Mouse (Mus musculus): ENCODE measurements around the gene Avp. TPM values are rescaled to one million over a fixed set of nuclear protein-coding genes. Genes with fewer than 3 reads are reported as not detected.
"Not testable (repeated sequence)": the region's sequence is repeated elsewhere in the genome, so short reads cannot be mapped to it uniquely, and the experiment has no call there.

The Avp gene
- polyA plus RNA-seq, 1 experiment from 2014 or later = not detected

DNA sequence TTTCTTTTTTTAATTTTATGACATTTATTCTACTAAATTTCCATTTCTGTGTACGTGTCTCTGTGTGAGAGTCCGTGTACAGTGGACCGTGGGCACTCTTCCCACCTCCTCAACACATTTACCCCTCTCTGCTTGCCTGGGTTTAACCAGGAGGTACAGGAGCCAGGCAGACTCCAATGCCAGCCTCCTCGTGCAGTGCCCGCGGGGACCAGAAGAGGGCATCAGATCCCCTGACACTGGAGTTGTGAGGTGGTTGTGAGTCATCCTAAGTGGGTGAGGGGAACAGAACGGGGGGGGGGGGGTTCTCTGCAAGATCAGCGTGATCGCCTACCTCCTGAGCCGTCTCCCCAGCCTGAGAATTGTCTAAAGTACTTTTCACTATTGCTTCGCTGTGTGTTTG, 4.2 kb downstream of the Avp start:
- H3K4me3 ChIP-seq (ENCODE audit: low read depth, low read length) = no peak overlapping the region
- H3K27ac ChIP-seq (ENCODE audit: low read depth, low read length) = no peak overlapping the region
- 0 out of 2 replicates have a peak, but pooled peaks cover 3% of the 10 kb centered on the region for H3K4me1 ChIP-seq (ENCODE audit: control insufficient read depth, insufficient read depth, low read length)
- ATAC-seq (ENCODE audit: insufficient read depth, low FRiP score, low TSS enrichment) (no peak), DNase-seq (ENCODE audit: low spot score) (peak; percentile 63)
- WGBS = 11% methylated on average over 11 of the region's 11 CpGs
- H3K27me3 ChIP-seq (ENCODE audit: control insufficient read depth, insufficient read depth, low read length) = peaks cover 79% of the 10 kb centered on the region
- H3K9me3 ChIP-seq (ENCODE audit: control insufficient read depth, low read length) = no peaks in the 10 kb centered on the region
- H3K36me3 ChIP-seq (ENCODE audit: control insufficient read depth, insufficient read depth, low read length) = no peaks in the 10 kb centered on the region
- no peak overlapping the region for H3K9ac ChIP-seq (ENCODE audit: low read length)
- no peak overlapping the region for H3K4me2 ChIP-seq (ENCODE audit: low read depth)

- Histone ChIP-seq H3K36me3 (ENCODE audit: control insufficient read depth, insufficient read depth, low read length) (no peaks in the 10 kb centered on the region), H3K9me3 (ENCODE audit: control insufficient read depth, low read length) (no peaks in the 10 kb centered on the region), H3K4me3 (ENCODE audit: low read depth, low read length) (no peak overlapping the region), H3K4me1 (ENCODE audit: control insufficient read depth, insufficient read depth, low read length) (0 out of 2 replicates have a peak, but pooled peaks cover 3% of the 10 kb centered on the region), H3K4me2 (ENCODE audit: low read depth) (no peak overlapping the region), H3K9ac (ENCODE audit: low read length) (no peak overlapping the region; the same call in 1 of the 2 replicates), H3K27me3 (ENCODE audit: control insufficient read depth, insufficient read depth, low read length) (peaks cover 76% of the 10 kb centered on the region), H3K27ac (ENCODE audit: low read depth, low read length) (no peak overlapping the region)
- ATAC-seq (ENCODE audit: insufficient read depth, low FRiP score, low TSS enrichment) (peak; percentile 48; the same call in 1 of the 2 replicates), DNase-seq (ENCODE audit: low spot score) (no peak)
- 3% methylated on average over 12 of the region's 12 CpGs for WGBS
These were observed 4.7 kb downstream of the Avp start for GRCm38 (mm10) chr2:130577632-130578031.

DNA sequence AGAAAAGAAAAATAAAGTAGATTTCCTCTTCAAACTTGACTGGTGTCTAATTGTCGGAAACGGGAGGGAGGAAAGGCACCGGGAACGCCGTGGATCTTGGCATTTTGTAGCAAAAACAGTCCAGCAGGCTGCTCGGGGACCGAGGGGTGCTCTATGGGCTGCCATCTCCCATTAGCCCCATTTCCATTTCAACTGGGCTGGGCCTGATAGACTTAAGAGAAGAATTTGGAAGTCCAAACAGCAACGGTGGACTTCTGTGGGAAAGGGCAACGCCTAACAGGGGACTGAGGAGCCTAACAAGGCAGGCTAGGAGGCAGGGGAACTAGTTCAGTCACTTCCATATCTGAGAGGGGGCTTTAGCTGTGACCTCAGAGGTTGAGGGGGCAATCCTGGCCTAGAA, 5.3 kb downstream of the Avp start:
- no peak overlapping the region for H3K4me3 ChIP-seq (ENCODE audit: low read depth, low read length)

DNA sequence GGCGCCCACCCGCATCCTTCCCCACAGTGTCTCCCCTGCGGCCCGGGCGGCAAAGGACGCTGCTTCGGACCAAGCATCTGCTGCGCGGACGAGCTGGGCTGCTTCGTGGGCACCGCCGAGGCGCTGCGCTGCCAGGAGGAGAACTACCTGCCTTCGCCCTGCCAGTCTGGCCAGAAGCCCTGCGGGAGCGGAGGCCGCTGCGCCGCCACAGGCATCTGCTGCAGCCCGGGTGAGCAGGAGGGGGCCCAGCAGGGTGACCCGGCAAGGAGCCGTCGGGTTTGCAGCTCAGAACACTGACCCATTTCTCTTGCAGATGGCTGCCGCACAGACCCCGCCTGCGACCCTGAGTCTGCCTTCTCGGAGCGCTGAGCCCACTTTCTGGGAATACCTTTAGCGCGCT, 5.8 kb downstream of the Avp start:
- not testable (repeated sequence) for H3K9me3 ChIP-seq (ENCODE audit: control insufficient read depth, low read length); H3K9ac ChIP-seq (ENCODE audit: low read length); H3K27ac ChIP-seq (ENCODE audit: low read depth, low read length); H3K36me3 ChIP-seq (ENCODE audit: control insufficient read depth, insufficient read depth, low read length); H3K4me1 ChIP-seq (ENCODE audit: control insufficient read depth, insufficient read depth, low read length); DNase-seq (ENCODE audit: low spot score); ATAC-seq (ENCODE audit: insufficient read depth, low FRiP score, low TSS enrichment)
- WGBS = 2% methylated on average over 32 of the region's 32 CpGs
- peak overlapping the region; percentile 23; the same call in 1 of the 2 replicates for H3K4me3 ChIP-seq (ENCODE audit: low read depth, low read length)
- peaks cover 65% of the 10 kb centered on the region for H3K27me3 ChIP-seq (ENCODE audit: control insufficient read depth, insufficient read depth, low read length)
- peak overlapping the region; percentile 31 for H3K4me2 ChIP-seq (ENCODE audit: low read depth)

More for the DNA sequence above, 5.3 kb downstream of the Avp start:
- DNase-seq (ENCODE audit: low spot score) (no peak), ATAC-seq (ENCODE audit: insufficient read depth, low FRiP score, low TSS enrichment) (no peak)
- Histone ChIP-seq H3K4me2 (ENCODE audit: low read depth) (no peak overlapping the region), H3K36me3 (ENCODE audit: control insufficient read depth, insufficient read depth, low read length) (no peaks in the 10 kb centered on the region), H3K4me1 (ENCODE audit: control insufficient read depth, insufficient read depth, low read length) (0 out of 2 replicates have a peak, but pooled peaks cover 3% of the 10 kb centered on the region), H3K27me3 (ENCODE audit: control insufficient read depth, insufficient read depth, low read length) (peaks cover 70% of the 10 kb centered on the region), H3K9ac (ENCODE audit: low read length) (no peak overlapping the region), H3K27ac (ENCODE audit: low read depth, low read length) (no peak overlapping the region), H3K9me3 (ENCODE audit: control insufficient read depth, low read length) (no peaks in the 10 kb centered on the region)
- 3% methylated on average over 9 of the region's 9 CpGs for WGBS

DNA sequence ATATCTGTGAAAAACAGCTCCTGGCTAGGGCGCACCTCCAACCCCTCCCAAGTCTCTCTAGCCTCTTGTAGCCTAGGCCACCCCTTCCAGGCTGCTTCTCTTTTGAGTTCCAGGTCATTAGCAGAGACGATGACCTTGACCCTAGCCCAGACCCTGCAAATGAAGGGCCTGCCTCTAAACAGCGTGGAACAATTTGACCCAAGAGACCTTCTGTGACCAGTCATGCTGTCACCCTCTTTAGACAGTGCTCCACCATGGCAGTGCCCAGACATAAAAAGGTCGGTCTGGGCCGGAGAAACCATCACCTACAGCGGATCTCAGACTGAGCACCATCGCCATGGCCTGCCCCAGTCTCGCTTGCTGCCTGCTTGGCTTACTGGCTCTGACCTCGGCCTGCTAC, 6.5 kb downstream of the Avp start, which contains the start of gene Oxt:
Oxt (plus strand) TSS at position 301 of the 400 bp plus-strand sequence.
- WGBS = 44% methylated on average over 9 of the region's 9 CpGs
- H3K9me3 ChIP-seq (ENCODE audit: control insufficient read depth, low read length) = no peaks in the 10 kb centered on the region
- no peaks in the 10 kb centered on the region for H3K36me3 ChIP-seq (ENCODE audit: control insufficient read depth, insufficient read depth, low read length)
- peak within 1 kb of the TSS; percentile 23; the same call in 1 of the 2 replicates for H3K4me3 ChIP-seq (ENCODE audit: low read depth, low read length)
- peaks cover 58% of the 10 kb centered on the region for H3K27me3 ChIP-seq (ENCODE audit: control insufficient read depth, insufficient read depth, low read length)
- no peak within 1 kb of the TSS for H3K27ac ChIP-seq (ENCODE audit: low read depth, low read length)
- no peak within 1 kb of the TSS for H3K9ac ChIP-seq (ENCODE audit: low read length)
- ATAC-seq (ENCODE audit: insufficient read depth, low FRiP score, low TSS enrichment) (no peak), DNase-seq (ENCODE audit: low spot score) (no peak)
- peak within 1 kb of the TSS; percentile 31 for H3K4me2 ChIP-seq (ENCODE audit: low read depth)
- H3K4me1 ChIP-seq (ENCODE audit: control insufficient read depth, insufficient read depth, low read length) = 0 out of 2 replicates have a peak, but pooled peaks cover 3% of the 10 kb centered on the region

DNA sequence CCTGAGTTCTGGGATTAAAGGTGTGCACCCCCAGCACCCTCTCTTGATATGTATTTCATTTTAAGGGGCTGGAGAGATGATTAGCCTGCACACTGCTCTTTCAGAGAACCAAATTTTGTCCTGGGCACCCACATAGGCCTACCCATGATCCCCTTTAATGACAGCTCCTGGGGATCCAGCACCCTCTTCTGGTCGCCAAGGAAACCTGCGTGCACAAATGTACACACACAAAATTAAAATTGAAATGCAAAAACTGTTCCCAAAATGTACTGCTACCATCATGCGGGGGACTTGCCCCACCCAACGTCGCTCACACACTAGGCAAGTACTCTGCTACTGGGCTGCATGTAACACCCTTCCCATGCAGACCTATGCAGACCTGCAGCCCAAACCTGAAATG, 7.4 kb downstream of the Avp start:
- Histone ChIP-seq H3K4me1 (ENCODE audit: control insufficient read depth, insufficient read depth, low read length) (0 out of 2 replicates have a peak, but pooled peaks cover 3% of the 10 kb centered on the region), H3K36me3 (ENCODE audit: control insufficient read depth, insufficient read depth, low read length) (no peaks in the 10 kb centered on the region), H3K27me3 (ENCODE audit: control insufficient read depth, insufficient read depth, low read length) (peaks cover 49% of the 10 kb centered on the region), H3K9me3 (ENCODE audit: control insufficient read depth, low read length) (no peaks in the 10 kb centered on the region), H3K27ac (ENCODE audit: low read depth, low read length) (no peak overlapping the region), H3K4me2 (ENCODE audit: low read depth) (no peak overlapping the region), H3K4me3 (ENCODE audit: low read depth, low read length) (no peak overlapping the region), H3K9ac (ENCODE audit: low read length) (no peak overlapping the region)
- 75% methylated on average over 5 of the region's 5 CpGs for WGBS
- ATAC-seq (ENCODE audit: insufficient read depth, low FRiP score, low TSS enrichment) = no peak
- no peak for DNase-seq (ENCODE audit: low spot score)

DNA sequence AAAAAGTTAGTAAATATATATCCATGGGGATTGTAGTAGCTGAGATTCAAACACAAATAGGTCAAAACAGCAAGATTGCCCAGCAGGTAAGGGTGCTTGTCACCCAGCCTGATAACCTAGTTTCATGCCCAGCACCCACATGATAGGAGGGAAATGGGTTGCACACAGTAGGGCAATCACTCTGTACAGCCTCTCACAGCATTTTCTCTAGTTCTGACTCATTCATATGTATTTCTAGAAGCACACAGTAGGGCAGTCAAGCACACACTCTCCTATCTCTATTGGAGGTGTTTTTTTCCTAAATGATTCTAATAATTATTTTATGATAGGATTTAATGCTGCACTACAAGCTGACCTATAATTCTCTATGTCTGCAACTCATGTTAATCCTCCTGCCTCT, 12.4 kb downstream of the Avp start:
- Histone ChIP-seq H3K9me3 (ENCODE audit: control insufficient read depth, low read length) (no peaks in the 10 kb centered on the region), H3K4me3 (ENCODE audit: low read depth, low read length) (no peak overlapping the region), H3K4me2 (ENCODE audit: low read depth) (no peak overlapping the region), H3K36me3 (ENCODE audit: control insufficient read depth, insufficient read depth, low read length) (peaks cover 2% of the 10 kb centered on the region; the same call in 1 of the 2 replicates), H3K4me1 (ENCODE audit: control insufficient read depth, insufficient read depth, low read length) (no peaks in the 10 kb centered on the region), H3K9ac (ENCODE audit: low read length) (no peak overlapping the region), H3K27me3 (ENCODE audit: control insufficient read depth, insufficient read depth, low read length) (peaks cover under 1% of the 10 kb centered on the region; the same call in 1 of the 2 replicates), H3K27ac (ENCODE audit: low read depth, low read length) (no peak overlapping the region)
- DNase-seq (ENCODE audit: low spot score) (no peak), ATAC-seq (ENCODE audit: insufficient read depth, low FRiP score, low TSS enrichment) (no peak)

- H3K4me2 ChIP-seq (ENCODE audit: low read depth) = no peak overlapping the region
- DNase-seq (ENCODE audit: low spot score) (no peak), ATAC-seq (ENCODE audit: insufficient read depth, low FRiP score, low TSS enrichment) (no peak)
- no peak overlapping the region for H3K4me3 ChIP-seq (ENCODE audit: low read depth, low read length)
- no peaks in the 10 kb centered on the region for H3K4me1 ChIP-seq (ENCODE audit: control insufficient read depth, insufficient read depth, low read length)
- no peak overlapping the region for H3K27ac ChIP-seq (ENCODE audit: low read depth, low read length)
- H3K9ac ChIP-seq (ENCODE audit: low read length) = no peak overlapping the region
- 75% methylated on average over 4 of the region's 4 CpGs for WGBS
- no peaks in the 10 kb centered on the region for H3K9me3 ChIP-seq (ENCODE audit: control insufficient read depth, low read length)
- H3K27me3 ChIP-seq (ENCODE audit: control insufficient read depth, insufficient read depth, low read length) = no peaks in the 10 kb centered on the region
- peaks cover 2% of the 10 kb centered on the region; the same call in 1 of the 2 replicates for H3K36me3 ChIP-seq (ENCODE audit: control insufficient read depth, insufficient read depth, low read length)
These were observed 13.4 kb downstream of the Avp start for GRCm38 (mm10) chr2:130568921-130569320.

DNA sequence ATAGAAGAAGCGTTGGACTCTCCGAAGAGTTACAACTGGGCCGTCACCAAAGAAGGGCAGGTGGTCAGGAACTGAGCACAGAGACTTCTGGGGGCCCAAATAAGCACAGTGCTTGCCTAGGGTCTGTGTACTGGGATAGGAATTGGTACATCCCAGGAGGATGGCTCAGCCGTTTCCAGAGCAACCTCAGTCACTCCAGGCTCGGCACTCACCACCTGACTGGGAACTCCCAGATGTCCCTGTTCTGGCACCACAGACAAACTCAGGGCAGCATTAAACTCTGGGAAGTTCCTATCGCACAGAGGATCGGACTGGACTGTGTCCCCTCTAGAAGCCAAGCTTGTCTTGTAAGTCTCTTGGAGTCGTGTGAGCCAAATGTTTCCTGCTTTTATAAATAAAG, 17.4 kb downstream of the Avp start:
- Histone ChIP-seq H3K9ac (ENCODE audit: low read length) (no peak overlapping the region), H3K4me3 (ENCODE audit: low read depth, low read length) (no peak overlapping the region), H3K4me1 (ENCODE audit: control insufficient read depth, insufficient read depth, low read length) (0 out of 2 replicates have a peak, but pooled peaks cover 2% of the 10 kb centered on the region), H3K36me3 (ENCODE audit: control insufficient read depth, insufficient read depth, low read length) (peaks cover 2% of the 10 kb centered on the region; the same call in 1 of the 2 replicates), H3K4me2 (ENCODE audit: low read depth) (no peak overlapping the region), H3K27ac (ENCODE audit: low read depth, low read length) (no peak overlapping the region), H3K27me3 (ENCODE audit: control insufficient read depth, insufficient read depth, low read length) (no peaks in the 10 kb centered on the region), H3K9me3 (ENCODE audit: control insufficient read depth, low read length) (no peaks in the 10 kb centered on the region)
- WGBS = 84% methylated on average over 8 of the region's 8 CpGs
- no peak for DNase-seq (ENCODE audit: low spot score)
- no peak for ATAC-seq (ENCODE audit: insufficient read depth, low FRiP score, low TSS enrichment)

Measured in neural tube, embryonic 11.5 days (tissue).